12 mouse cellular contexts compared by ENCODE assay signal in genomic region chr6:87335935-87336295, GRCm38 (mm10). TPM values are rescaled to one million over a fixed set of nuclear protein-coding genes. Genes with fewer than 3 reads are reported as not detected.
DNase-seq lines count a peak whose midpoint lies in the region; ATAC-seq and TF ChIP-seq lines count a peak whose summit lies in the region.
"Had no signal": no experiment of that assay in that cellular context is flagged by ENCODE, and none has a peak within 500 bp of the region (broad histone marks: within the 10 kb centered on the region; RNA-seq: fewer than 3 reads in every experiment).

No protein-coding gene starts in this region.

- H3K27me3 ChIP-seq in heart, postnatal 0 days (ENCODE audit: control insufficient read depth, insufficient read depth, low read length): peaks cover 23% of the 10 kb centered on the region; the same call in 1 of the 2 replicates
- H3K27me3 ChIP-seq in heart, embryonic 10.5 days (ENCODE audit: insufficient read depth, poor library complexity, severe bottlenecking): peaks cover 22% of the 10 kb centered on the region; the same call in 1 of the 2 replicates
- H3K27me3 ChIP-seq in C2C12 (ENCODE audit: control insufficient read depth, insufficient read depth, insufficient read length): no peaks in the 10 kb centered on the region
- no peaks in the 10 kb centered on the region for H3K27me3 ChIP-seq in forebrain, embryonic 11.5 days (ENCODE audit: control insufficient read depth, insufficient read depth, low read length)
- no peaks in the 10 kb centered on the region for H3K27me3 ChIP-seq in lung, embryonic 16.5 days (ENCODE audit: control insufficient read depth, insufficient read depth, low read depth, low read length)

- 0 out of 2 replicates have a peak overlapping the region, but pooled peaks have one; percentile 59 for H3K4me3 ChIP-seq in heart, postnatal 0 days (ENCODE audit: low read depth, low read length)
- H3K4me3 ChIP-seq in heart, embryonic 10.5 days: no peak overlapping the region
- peak overlapping the region; percentile 51 for H3K4me3 ChIP-seq in C2C12 (ENCODE audit: insufficient read depth, poor library complexity, severe bottlenecking)
- peak overlapping the region; percentile 59; the same call in 1 of the 2 replicates for H3K4me3 ChIP-seq in forebrain, embryonic 11.5 days (ENCODE audit: low read depth, low read length)
- H3K4me3 ChIP-seq in lung, embryonic 16.5 days (ENCODE audit: low read length): peak overlapping the region; percentile 62

- no peaks in the 10 kb centered on the region for H3K4me1 ChIP-seq in heart, postnatal 0 days (ENCODE audit: control insufficient read depth, insufficient read depth)
- peaks cover 21% of the 10 kb centered on the region; the same call in 1 of the 2 replicates for H3K4me1 ChIP-seq in heart, embryonic 10.5 days
- H3K4me1 ChIP-seq in forebrain, embryonic 11.5 days (replicated peaks; ENCODE audit: control insufficient read depth, insufficient read depth, low read length): peaks cover 6% of the 10 kb centered on the region; the same call in 1 of the 2 replicates
- H3K4me1 ChIP-seq in lung, embryonic 16.5 days (replicated peaks; ENCODE audit: control insufficient read depth, insufficient read depth, low read length): peaks cover 26% of the 10 kb centered on the region

- H3ac ChIP-seq in C2C12 (ENCODE audit: control insufficient read depth, insufficient read length, low read depth): no peak overlapping the region

- no peak for TF ChIP-seq EP300 in heart, postnatal 0 days (IDR thresholded peaks at IDR 0.05; ENCODE audit: low read depth)

- no peaks in the 10 kb centered on the region for H3K9me3 ChIP-seq in heart, postnatal 0 days (replicated peaks; ENCODE audit: control insufficient read depth, low read length)
- no peaks in the 10 kb centered on the region for H3K9me3 ChIP-seq in heart, embryonic 10.5 days
- H3K9me3 ChIP-seq in forebrain, embryonic 11.5 days (ENCODE audit: control insufficient read depth, low read length): no peaks in the 10 kb centered on the region
- H3K9me3 ChIP-seq in lung, embryonic 16.5 days (ENCODE audit: control insufficient read depth, low read length): no peaks in the 10 kb centered on the region

- ATAC-seq in heart, postnatal 0 days (ENCODE audit: insufficient read depth, low read depth): no peak
- no peak for ATAC-seq in forebrain, embryonic 11.5 days (replicated peaks; ENCODE audit: low FRiP score)
- ATAC-seq in lung, embryonic 16.5 days (ENCODE audit: low read depth): peak; percentile 40; the same call in 1 of the 2 replicates
- ATAC-seq in monocyte, adult 5-6 weeks (replicated peaks; ENCODE audit: insufficient number of reproducible peaks, low FRiP score, low TSS enrichment, poor library complexity, severe bottlenecking): no peak

- peaks cover 2% of the 10 kb centered on the region for H3K79me3 ChIP-seq in C2C12 (ENCODE audit: low read depth)

- H3K79me2 ChIP-seq in C2C12 (ENCODE audit: control insufficient read depth, insufficient read depth): peaks cover 11% of the 10 kb centered on the region

- no peaks in the 10 kb centered on the region for H3K36me3 ChIP-seq in heart, postnatal 0 days (replicated peaks; ENCODE audit: control insufficient read depth, insufficient read depth, low read length)
- no peaks in the 10 kb centered on the region for H3K36me3 ChIP-seq in heart, embryonic 10.5 days
- H3K36me3 ChIP-seq in C2C12 (ENCODE audit: control insufficient read depth, insufficient read depth): no peaks in the 10 kb centered on the region
- no peaks in the 10 kb centered on the region for H3K36me3 ChIP-seq in forebrain, embryonic 11.5 days (ENCODE audit: control insufficient read depth, insufficient read depth, low read length)
- H3K36me3 ChIP-seq in lung, embryonic 16.5 days (ENCODE audit: control insufficient read depth, insufficient read depth, low read length): no peaks in the 10 kb centered on the region

- 28% methylated on average over 6 of the region's 6 CpGs for WGBS in heart, postnatal 0 days
- WGBS in heart, embryonic 10.5 days: 32% methylated on average over 6 of the region's 6 CpGs
- WGBS in forebrain, embryonic 11.5 days: 34% methylated on average over 6 of the region's 6 CpGs
- 16% methylated on average over 6 of the region's 6 CpGs for WGBS in lung, embryonic 16.5 days

- no peak overlapping the region for H3K27ac ChIP-seq in heart, postnatal 0 days (ENCODE audit: low read depth)
- H3K27ac ChIP-seq in heart, embryonic 10.5 days: no peak overlapping the region
- no peak overlapping the region for H3K27ac ChIP-seq in forebrain, embryonic 11.5 days (ENCODE audit: low read depth, low read length)
- H3K27ac ChIP-seq in lung, embryonic 16.5 days (ENCODE audit: low read length): peak overlapping the region; percentile 65

- no peak for TF ChIP-seq CTCF in heart, postnatal 0 days (IDR thresholded peaks at IDR 0.05; ENCODE audit: low read depth)
- no peak for TF ChIP-seq CTCF in C2C12 (IDR thresholded peaks at IDR 0.05; ENCODE audit: control insufficient read depth, insufficient read depth, insufficient read length)

- no peak overlapping the region for H3K9ac ChIP-seq in heart, postnatal 0 days (replicated peaks; ENCODE audit: low read depth, low read length)
- H3K9ac ChIP-seq in forebrain, embryonic 11.5 days (ENCODE audit: low read length): no peak overlapping the region
- H3K9ac ChIP-seq in lung, embryonic 16.5 days (ENCODE audit: low read length): 0 out of 2 replicates have a peak overlapping the region, but pooled peaks have one; percentile 29

- no peak for DNase-seq in heart, postnatal 0 days (ENCODE audit: low spot score)
- no peak for DNase-seq in heart, embryonic 10.5 days (ENCODE audit: low spot score)
- no peak for DNase-seq in forebrain, embryonic 11.5 days (ENCODE audit: low spot score)
- no peak for DNase-seq in cerebellum, postnatal 25 days
- DNase-seq in right cerebral cortex, postnatal 36 days (ENCODE audit: low spot score in 2 of 2): no peak

- peak overlapping the region; percentile 86 for H3K4me2 ChIP-seq in heart, postnatal 0 days (ENCODE audit: low read depth, low read length)
- H3K4me2 ChIP-seq in forebrain, embryonic 11.5 days (ENCODE audit: low read depth, low read length, severe bottlenecking): no peak overlapping the region
- peak overlapping the region; percentile 68 for H3K4me2 ChIP-seq in lung, embryonic 16.5 days (ENCODE audit: low read depth, low read length)

TF ChIP-seq in C2C12, 6 proteins besides CTCF, POLR2A, EP300 and RAD21:
- TF ChIP-seq MAX (IDR thresholded peaks at IDR 0.05) (no peak), CEBPB (IDR thresholded peaks at IDR 0.05; ENCODE audit: low read depth) (no peak), FOSL1 (IDR thresholded peaks at IDR 0.05; ENCODE audit: insufficient read depth, low read length, poor library complexity, severe bottlenecking) (no peak), MYOD1 (IDR thresholded peaks at IDR 0.05; ENCODE audit: control insufficient read depth, insufficient read length, low read depth) (no peak), MYOG (IDR thresholded peaks at IDR 0.05; ENCODE audit: control insufficient read depth, extremely low read depth, insufficient read length) (no peak), USF1 (IDR thresholded peaks at IDR 0.05; ENCODE audit: low read depth) (no peak)

RNA-seq across cellular contexts. Expression of gene Antxr1, which starts 0.3 kb away (rescaled TPM):
- total RNA-seq in heart, postnatal 0 days (2014; rRNA removed; ENCODE audit: low replicate concordance): 12.0 and 18.7 TPM in 2 replicates
- 2.6 TPM in 2 replicates for polyA plus RNA-seq in heart, postnatal 0 days (2015; fragmentation: Nextera tagmentation; extraction: Ambion mirVana)
- polyA plus RNA-seq in heart, embryonic 10.5 days (2016; fragmentation: Nextera tagmentation; extraction: Ambion mirVana): 1.8 and 3.8 TPM in 2 replicates
- polyA plus RNA-seq in C2C12 (2012; fragmentation: generic; extraction: Trizol): 12.5 TPM
- 5.8 and 7.4 TPM in 2 replicates for polyA plus RNA-seq in forebrain, embryonic 11.5 days (2014; fragmentation: Nextera tagmentation; extraction: Ambion mirVana)
- polyA plus RNA-seq in lung, embryonic 16.5 days (2015; fragmentation: Nextera tagmentation; extraction: Ambion mirVana): 11.4 and 13.0 TPM in 2 replicates
- 0.43 TPM in 1 of 3 replicates, not detected in the others for total RNA-seq in monocyte, adult 5-6 weeks (2017)
- polyA plus RNA-seq: erythroblast, embryonic 14.5 days had no signal

RNA-seq across cellular contexts. Expression of gene Gkn1, which starts 14.8 kb away (rescaled TPM):
- total RNA-seq in heart, postnatal 0 days (2014; rRNA removed; ENCODE audit: low replicate concordance): not detected in 2 replicates
- not detected in 2 replicates for polyA plus RNA-seq in heart, postnatal 0 days (2015; fragmentation: Nextera tagmentation; extraction: Ambion mirVana)
- not detected in 2 replicates for polyA plus RNA-seq in heart, embryonic 10.5 days (2016; fragmentation: Nextera tagmentation; extraction: Ambion mirVana)
- polyA plus RNA-seq in C2C12 (2012; fragmentation: generic; extraction: Trizol): not detected
- not detected in 2 replicates for polyA plus RNA-seq in forebrain, embryonic 11.5 days (2014; fragmentation: Nextera tagmentation; extraction: Ambion mirVana)
- polyA plus RNA-seq in lung, embryonic 16.5 days (2015; fragmentation: Nextera tagmentation; extraction: Ambion mirVana): not detected in 2 replicates
- total RNA-seq in monocyte, adult 5-6 weeks (2017): not detected in 3 replicates
- total RNA-seq: layer of hippocampus, postnatal 14 days; megakaryocyte, adult 5-6 weeks had no signal
- polyA plus RNA-seq: erythroblast, embryonic 14.5 days had no signal

RNA-seq across cellular contexts. Expression of gene Gkn2, which starts 37.2 kb away (rescaled TPM):
- not detected in 2 replicates for total RNA-seq in heart, postnatal 0 days (2014; rRNA removed; ENCODE audit: low replicate concordance)
- polyA plus RNA-seq in heart, postnatal 0 days (2015; fragmentation: Nextera tagmentation; extraction: Ambion mirVana): not detected in 2 replicates
- not detected in 2 replicates for polyA plus RNA-seq in heart, embryonic 10.5 days (2016; fragmentation: Nextera tagmentation; extraction: Ambion mirVana)
- not detected for polyA plus RNA-seq in C2C12 (2012; fragmentation: generic; extraction: Trizol)
- polyA plus RNA-seq in forebrain, embryonic 11.5 days (2014; fragmentation: Nextera tagmentation; extraction: Ambion mirVana): not detected in 2 replicates
- polyA plus RNA-seq in lung, embryonic 16.5 days (2015; fragmentation: Nextera tagmentation; extraction: Ambion mirVana): 0.73 and 0.84 TPM in 2 replicates
- total RNA-seq in monocyte, adult 5-6 weeks (2017): not detected in 3 replicates
- total RNA-seq: layer of hippocampus, postnatal 14 days; megakaryocyte, adult 5-6 weeks had no signal
- polyA plus RNA-seq: erythroblast, embryonic 14.5 days had no signal

RNA-seq across cellular contexts. Expression of gene Gkn3, which starts 52.8 kb away (rescaled TPM):
- 1.7 TPM in 1 of 2 replicates, not detected in the other for total RNA-seq in heart, postnatal 0 days (2014; rRNA removed; ENCODE audit: low replicate concordance)
- polyA plus RNA-seq in heart, postnatal 0 days (2015; fragmentation: Nextera tagmentation; extraction: Ambion mirVana): 0.68 and 1.3 TPM in 2 replicates
- 0.17 and 0.58 TPM in 2 replicates for polyA plus RNA-seq in heart, embryonic 10.5 days (2016; fragmentation: Nextera tagmentation; extraction: Ambion mirVana)
- not detected for polyA plus RNA-seq in C2C12 (2012; fragmentation: generic; extraction: Trizol)
- polyA plus RNA-seq in forebrain, embryonic 11.5 days (2014; fragmentation: Nextera tagmentation; extraction: Ambion mirVana): not detected in 2 replicates
- polyA plus RNA-seq in lung, embryonic 16.5 days (2015; fragmentation: Nextera tagmentation; extraction: Ambion mirVana): 3.7 and 4.0 TPM in 2 replicates
- not detected in 3 replicates for total RNA-seq in monocyte, adult 5-6 weeks (2017)
- total RNA-seq: megakaryocyte, adult 5-6 weeks had no signal
- polyA plus RNA-seq: erythroblast, embryonic 14.5 days; thymus, postnatal 0 days had no signal
